Mouse (Mus musculus) layer of hippocampus, adult 9-10 months (tissue): ENCODE data around the gene Cmtm2b.

Experiments
- DNase-seq: peaks from one replicate; pipeline ENCODE4 v3.0.0; 2022; ENCODE audit warnings: low spot score

Cmtm2b gene

GRCm38 (mm10) chr8:104342426-104342825 lies 20.4 kb downstream of the Cmtm2b start:
- no peak for DNase-seq

GRCm38 (mm10) chr8:104343957-104344356 lies 21.9 kb downstream of the Cmtm2b start:
- peak; percentile 52 for DNase-seq

GRCm38 (mm10) chr8:104344622-104345021 lies 22.6 kb downstream of the Cmtm2b start:
- no peak for DNase-seq

GRCm38 (mm10) chr8:104346706-104347105 lies 24.7 kb downstream of the Cmtm2b start:
- DNase-seq, result no peak

GRCm38 (mm10) chr8:104348971-104349370 lies 26.9 kb downstream of the Cmtm2b start:
- DNase-seq, result no peak

GRCm38 (mm10) chr8:104350047-104350446 lies 28.0 kb downstream of the Cmtm2b start:
- no peak for DNase-seq

GRCm38 (mm10) chr8:104353186-104353585 lies 31.2 kb downstream of the Cmtm2b start:
- DNase-seq, result no peak

- DNase-seq, result no peak
Observed at GRCm38 (mm10) chr8:104354504-104354903, 32.5 kb downstream of the Cmtm2b start.

- DNase-seq, result no peak
Observed at GRCm38 (mm10) chr8:104358637-104359036, 36.6 kb downstream of the Cmtm2b start.

GRCm38 (mm10) chr8:104359778-104360456 lies 37.9 kb downstream of the Cmtm2b start:
- DNase-seq, result no peak

GRCm38 (mm10) chr8:104365695-104366094 lies 43.7 kb downstream of the Cmtm2b start:
- no peak for DNase-seq

GRCm38 (mm10) chr8:104367398-104367797 lies 45.4 kb downstream of the Cmtm2b start:
- no peak for DNase-seq

GRCm38 (mm10) chr8:104369591-104369990 lies 47.6 kb downstream of the Cmtm2b start:
- no peak for DNase-seq

GRCm38 (mm10) chr8:104370071-104370470 lies 48.0 kb downstream of the Cmtm2b start:
- no peak for DNase-seq

GRCm38 (mm10) chr8:104371121-104371520 lies 49.1 kb downstream of the Cmtm2b start:
- no peak for DNase-seq

GRCm38 (mm10) chr8:104373779-104374178 lies 51.7 kb downstream of the Cmtm2b start:
- DNase-seq, result no peak

GRCm38 (mm10) chr8:104374269-104374668 lies 52.2 kb downstream of the Cmtm2b start:
- DNase-seq, result no peak

GRCm38 (mm10) chr8:104374864-104375846 lies 53.1 kb downstream of the Cmtm2b start:
- no peak for DNase-seq

GRCm38 (mm10) chr8:104375959-104376358 lies 53.9 kb downstream of the Cmtm2b start:
- no peak for DNase-seq

GRCm38 (mm10) chr8:104376669-104377068 lies 54.6 kb downstream of the Cmtm2b start:
- DNase-seq, result no peak

GRCm38 (mm10) chr8:104379301-104379836 lies 57.3 kb downstream of the Cmtm2b start:
- DNase-seq, result no peak

- no peak for DNase-seq
Observed at GRCm38 (mm10) chr8:104380269-104380668, 58.2 kb downstream of the Cmtm2b start.
